Mouse (Mus musculus) left cerebral cortex, postnatal 4 days (tissue): Measurements from ENCODE around the gene Pla2g1b. TPM values are rescaled to one million over a fixed set of nuclear protein-coding genes. Genes with fewer than 3 reads are reported as not detected.
"Not testable (repeated sequence)": the region's sequence is repeated elsewhere in the genome, so short reads cannot be mapped to it uniquely, and the experiment has no call there.

ENCODE experiments used
- DNase-seq: peaks from one replicate; pipeline ENCODE4 v3.0.0-alpha.2; 2022
- intact Hi-C: fragments of 180-260 bp; cut with DNase I; formaldehyde crosslinking; loops from one replicate; pipeline ENCODE4 v1.15.1; 2025
- total RNA-seq, 2 experiments: library from RNA; stranded (reverse); gene quantifications; 2 replicates each; pipeline ENCODE4 v1.2.3; 2021

Gene Pla2g1b
- total RNA-seq, 2 experiments from 2014 or later: not detected

- no peak for DNase-seq
- intact Hi-C loops: no loop called here
Measured at GRCm38 (mm10) chr5:115498307-115499240, 32.5 kb downstream of the Pla2g1b start.

DNA sequence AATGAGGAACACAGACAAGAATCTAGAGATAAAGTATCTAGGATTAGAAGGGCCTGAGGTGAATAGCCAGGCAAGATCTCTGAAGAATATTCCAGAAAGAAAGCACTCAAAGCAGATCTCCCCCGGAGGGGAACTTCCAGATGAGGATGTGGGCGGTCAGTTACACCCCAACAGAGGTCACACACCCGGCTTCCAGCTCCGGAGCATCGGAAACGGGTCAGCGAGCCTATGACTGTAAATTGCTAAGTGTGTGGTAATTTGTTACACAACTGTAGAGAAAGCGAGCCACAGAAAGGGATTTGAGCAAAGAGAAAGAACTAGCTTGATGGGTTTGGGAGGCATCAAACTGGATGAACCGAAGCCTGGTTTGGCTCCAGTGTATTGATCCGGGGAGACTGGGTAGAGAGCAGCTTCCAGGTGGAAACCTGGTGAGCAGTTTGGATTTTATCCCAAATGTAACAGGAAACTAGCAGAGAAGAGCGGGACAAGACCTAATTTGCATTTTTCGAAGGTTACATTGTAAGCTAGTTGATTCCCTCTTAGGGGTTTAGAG is 34.4 kb downstream of the Pla2g1b start:
- no peak for DNase-seq
- intact Hi-C loops: no loop called here

- intact Hi-C loops: no loop called here
- DNase-seq: no peak
Measured at GRCm38 (mm10) chr5:115503035-115503434, 37.0 kb downstream of the Pla2g1b start.

DNA sequence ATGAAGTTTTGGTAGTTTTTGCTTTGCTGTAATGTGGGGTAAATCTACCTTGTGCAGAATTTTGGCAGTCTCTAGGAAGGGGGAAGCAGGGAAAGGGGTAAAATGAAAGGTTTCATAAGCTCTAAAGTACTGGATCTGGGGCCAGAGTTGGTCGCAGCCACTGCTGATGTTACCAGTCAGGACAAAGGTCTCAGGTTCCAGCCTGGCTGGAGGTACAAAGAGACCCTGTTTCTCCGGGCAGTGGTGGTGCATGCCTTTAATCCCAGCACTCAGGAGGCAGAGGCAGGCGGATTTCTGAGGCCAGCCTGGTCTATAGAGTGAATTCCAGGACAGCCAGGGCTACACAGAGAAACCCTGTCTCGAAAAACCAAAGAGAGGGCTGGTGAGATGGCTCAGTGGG is 39.6 kb downstream of the Pla2g1b start:
- intact Hi-C loops: loop anchor here (2.0 to 5.0 kb wide), 2 partner anchors 33 to 52 kb away; partner anchors contain the start of gene Rplp0
- not testable (repeated sequence) for DNase-seq

- intact Hi-C loops: loop anchor here (2.0 to 5.0 kb wide), 2 partner anchors 32 to 51 kb away; partner anchors contain the start of gene Rplp0
- peak; percentile 94 for DNase-seq
Measured at GRCm38 (mm10) chr5:115506454-115507201, 40.6 kb downstream of the Pla2g1b start, which contains the start of gene Pxn. Pxn (plus strand) TSS chr5:115506676.

DNA sequence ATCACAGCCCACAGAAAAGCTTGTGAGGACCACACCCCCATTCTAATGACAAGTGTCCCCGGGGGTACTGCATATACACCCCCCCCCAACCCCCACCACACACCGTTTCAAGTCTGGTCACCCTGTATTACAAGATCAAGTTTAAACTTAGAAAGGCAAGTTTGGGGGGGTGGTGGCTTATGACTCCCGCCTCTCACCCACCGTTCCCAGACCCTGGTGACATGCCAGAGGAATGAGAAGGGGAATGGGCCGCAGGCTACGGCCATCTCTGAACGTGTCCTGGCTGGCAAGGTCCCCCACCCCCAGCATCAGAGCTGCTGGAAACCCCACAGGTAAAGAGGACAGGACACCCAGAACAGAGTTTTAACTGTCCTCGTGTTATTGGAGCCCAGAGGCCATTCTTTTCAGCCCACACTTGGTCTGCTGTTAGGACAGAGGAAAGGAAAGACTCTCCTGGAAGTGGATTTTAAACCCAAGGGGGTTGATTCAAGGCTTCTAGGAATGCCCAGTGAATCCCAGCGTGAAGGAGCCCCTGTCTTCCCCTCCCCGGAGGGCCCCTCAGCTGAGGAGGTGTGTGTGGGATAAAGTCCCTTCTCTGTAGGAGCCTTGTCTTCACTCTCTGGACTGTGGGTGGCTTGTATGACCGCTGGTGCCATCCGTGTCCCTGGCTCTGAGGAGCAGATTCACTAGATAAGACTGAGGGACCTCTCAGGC is 41.4 kb downstream of the Pla2g1b start:
- no peak for DNase-seq
- intact Hi-C loops: loop anchor here (2.0 to 5.0 kb wide), 2 partner anchors 31 to 50 kb away; partner anchors contain the start of gene Rplp0

GRCm38 (mm10) chr5:115507981-115508858 is 42.2 kb downstream of the Pla2g1b start:
- no peak for DNase-seq
- intact Hi-C loops: loop anchor here (2.0 to 5.0 kb wide), 2 partner anchors 31 to 49 kb away; partner anchors contain the start of gene Rplp0

GRCm38 (mm10) chr5:115508859-115509147 is 42.7 kb downstream of the Pla2g1b start:
- no peak for DNase-seq
- intact Hi-C loops: loop anchor here (5.0 kb wide), 1 partner anchor 48 kb away; the partner anchor contains the start of gene Rplp0

- intact Hi-C loops: loop anchor here (5.0 kb wide), 1 partner anchor 48 kb away; the partner anchor contains the start of gene Rplp0
- DNase-seq: no peak
Measured at GRCm38 (mm10) chr5:115509321-115509761, 43.3 kb downstream of the Pla2g1b start.

DNA sequence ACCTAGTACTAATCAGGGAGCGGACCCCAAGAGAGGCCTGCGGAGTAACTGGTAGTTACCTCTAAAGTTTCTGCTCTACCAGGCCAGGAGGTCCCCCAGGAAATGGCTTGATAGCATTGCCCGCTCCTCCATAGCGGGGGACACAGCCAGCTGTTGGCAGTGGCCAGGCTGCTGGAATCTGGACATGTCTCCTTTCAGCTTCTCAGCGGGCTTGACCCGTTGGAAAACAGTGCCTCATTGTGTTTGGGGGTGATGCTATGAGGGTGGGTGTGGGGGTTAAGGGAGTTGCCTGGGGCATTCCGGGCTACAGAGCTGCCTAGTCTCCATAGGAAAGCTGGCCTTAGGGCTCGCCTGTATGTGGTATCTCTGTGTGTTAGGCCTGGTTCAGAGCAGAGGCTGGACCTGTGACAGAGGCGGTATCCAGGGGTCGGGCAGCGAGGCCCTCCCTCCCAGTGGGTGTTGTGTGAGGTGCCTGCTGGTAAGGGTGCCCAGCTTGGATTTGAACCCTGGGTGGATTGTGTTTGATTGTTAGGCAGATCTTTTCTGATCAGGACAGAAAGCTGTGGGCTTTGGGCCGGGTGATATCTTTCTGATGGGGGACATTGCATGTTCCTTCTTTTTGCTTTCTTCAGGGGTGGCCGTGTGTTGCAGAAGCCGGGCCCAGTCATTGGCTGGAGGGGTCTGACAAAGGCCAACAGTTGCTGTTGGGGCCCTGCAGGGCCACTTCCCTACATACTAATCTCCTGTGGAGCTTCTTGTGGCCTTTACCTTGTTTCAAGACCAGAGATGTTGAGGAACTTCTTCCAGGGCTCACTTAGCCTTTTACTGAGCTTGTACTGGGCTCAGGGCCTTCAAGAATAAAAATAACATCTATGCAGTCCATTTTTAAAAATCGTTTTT is 44.0 kb downstream of the Pla2g1b start:
- no peak for DNase-seq
- intact Hi-C loops: loop anchor here (5.0 kb wide), 1 partner anchor 47 kb away; the partner anchor contains the start of gene Rplp0

DNA sequence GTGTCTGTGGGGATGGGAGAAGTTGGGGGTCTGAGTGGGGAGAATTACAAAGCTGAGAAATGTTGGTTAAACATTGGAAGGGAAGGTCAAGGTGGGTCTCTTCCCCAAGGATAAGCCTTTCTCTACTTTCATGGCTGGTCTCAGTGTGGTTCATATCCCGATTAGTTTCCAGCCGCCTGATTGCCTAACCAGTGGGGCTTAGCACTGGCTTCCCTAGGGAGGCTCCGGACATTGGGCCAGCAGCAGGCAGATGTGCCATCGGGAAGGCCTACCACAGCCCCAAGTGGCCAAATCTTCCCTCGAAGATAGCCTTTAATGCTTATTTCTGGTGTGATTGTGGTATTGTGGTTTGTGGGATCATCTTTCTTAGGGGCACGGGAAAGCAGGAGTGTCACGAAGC is 46.3 kb downstream of the Pla2g1b start:
- no peak for DNase-seq
- intact Hi-C loops: no loop called here

DNA sequence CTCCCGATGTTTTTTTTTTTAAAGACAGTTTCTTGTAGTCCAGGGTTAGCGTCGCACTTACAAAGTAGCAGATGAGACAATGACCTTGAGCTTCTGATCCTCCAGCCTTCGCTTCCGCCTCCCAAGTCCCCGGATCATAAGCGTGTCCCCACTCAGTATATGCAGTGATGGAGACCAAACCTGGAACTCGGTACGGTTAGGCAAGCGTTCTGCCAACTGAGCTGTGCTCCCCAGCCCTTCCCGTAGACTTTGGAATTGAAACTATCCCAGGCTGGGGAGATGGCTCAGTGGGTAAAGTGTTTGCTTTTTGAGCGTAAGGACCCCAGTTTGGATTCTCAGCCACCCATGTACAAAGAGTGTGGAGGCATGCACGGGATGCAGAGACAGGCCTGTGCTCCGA is 47.2 kb downstream of the Pla2g1b start:
- intact Hi-C loops: no loop called here
- DNase-seq: no peak

DNA sequence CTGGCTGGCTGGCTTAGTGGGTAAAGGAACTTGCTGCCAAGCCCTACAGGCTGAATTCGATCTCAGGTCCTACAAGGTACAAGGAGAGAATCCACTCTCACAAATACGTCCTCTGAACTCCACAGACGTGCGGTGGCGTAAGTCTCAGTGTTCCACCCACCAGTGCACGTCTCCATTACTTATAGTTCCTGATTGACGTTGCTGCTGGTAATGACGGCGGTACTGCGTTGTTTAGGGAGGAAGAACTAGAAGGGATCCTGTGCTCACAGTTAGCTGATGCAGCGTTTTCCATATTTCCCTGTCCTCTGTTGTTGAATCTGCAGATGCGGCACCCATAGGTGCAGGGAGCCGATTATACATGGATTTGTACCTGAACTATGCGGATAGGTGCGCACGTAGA is 47.7 kb downstream of the Pla2g1b start:
- DNase-seq: no peak
- intact Hi-C loops: no loop called here

DNA sequence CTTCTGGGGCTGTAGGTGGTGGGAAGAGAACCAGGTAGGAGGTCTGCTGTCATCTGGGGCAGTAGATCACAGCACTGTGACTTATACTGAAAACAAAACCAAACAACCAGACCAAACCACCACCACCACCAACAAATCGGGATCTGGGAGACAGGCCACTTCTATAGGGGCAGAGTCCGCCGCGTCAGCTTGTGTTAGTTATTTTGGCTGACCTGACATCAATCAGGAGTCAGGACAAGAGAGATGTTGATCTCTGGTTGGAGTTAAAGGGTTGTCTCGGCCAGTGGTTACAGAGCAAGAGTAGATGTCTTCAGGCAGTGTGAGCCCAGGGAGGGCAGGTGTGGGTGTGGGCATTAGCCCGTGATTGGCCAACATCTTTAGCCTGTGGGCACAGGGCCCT is 48.3 kb downstream of the Pla2g1b start:
- intact Hi-C loops: no loop called here
- DNase-seq: no peak

DNA sequence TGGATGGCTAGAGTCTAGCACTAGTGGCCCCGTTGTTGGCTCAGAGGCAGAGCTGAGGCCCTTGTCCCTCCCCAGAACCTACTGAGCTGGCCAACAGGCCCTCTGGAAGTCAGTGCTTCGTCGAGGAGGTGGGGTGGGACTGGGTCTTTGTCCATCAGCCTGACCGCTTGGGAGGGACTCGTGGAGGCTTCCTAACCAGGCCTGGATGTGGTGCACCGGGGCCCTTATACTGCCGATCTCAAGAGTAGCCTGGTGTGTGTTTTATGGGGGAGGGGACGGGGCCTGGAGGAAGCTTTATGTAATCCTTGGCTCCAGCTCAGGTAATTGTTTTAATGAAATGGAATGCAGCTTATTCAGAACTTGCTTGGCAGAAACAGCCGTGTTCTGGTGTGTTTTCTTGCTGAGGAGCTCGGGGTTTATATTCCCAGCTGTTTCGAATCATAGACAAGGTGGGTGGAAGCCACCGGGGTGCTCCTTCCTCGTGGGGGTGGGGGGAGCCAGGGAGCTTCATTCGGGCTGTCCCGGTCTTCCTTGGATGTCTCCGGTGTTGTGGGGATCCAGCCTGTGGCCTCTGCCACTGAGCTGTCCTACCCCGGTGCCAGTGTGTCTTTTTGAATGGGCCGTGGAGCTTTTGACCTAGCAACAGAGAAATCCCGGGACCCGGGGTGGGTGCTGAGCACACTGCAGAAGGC is 49.0 kb downstream of the Pla2g1b start:
- intact Hi-C loops: no loop called here
- no peak for DNase-seq

GRCm38 (mm10) chr5:115516081-115516907 is 50.2 kb downstream of the Pla2g1b start:
- no peak for DNase-seq
- intact Hi-C loops: no loop called here

DNA sequence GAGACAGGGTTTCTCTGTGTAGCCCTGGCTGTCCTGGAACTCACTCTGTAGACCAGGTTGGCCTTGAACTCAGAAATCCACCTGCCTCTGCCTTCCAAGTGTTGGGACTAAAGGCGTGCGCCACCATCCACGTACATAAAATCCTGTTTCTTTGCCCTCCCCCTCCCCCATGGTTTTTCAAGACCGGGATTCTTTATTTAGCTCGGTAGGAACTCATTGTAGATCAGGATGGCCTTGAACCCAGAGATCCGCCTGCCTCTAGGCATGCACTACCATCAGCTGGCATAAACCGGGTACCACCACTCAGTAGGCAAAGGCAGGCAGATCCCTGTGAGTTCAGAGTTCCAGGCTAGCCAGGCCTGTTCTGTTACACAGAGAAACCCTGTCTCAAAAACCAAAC is 50.8 kb downstream of the Pla2g1b start:
- no peak for DNase-seq
- intact Hi-C loops: no loop called here
